Mouse (Mus musculus): ENCODE data around the gene Loxl3.
A peak's percentile ranks its signal among the peaks of the same experiment; 100 is the strongest.

DNA sequence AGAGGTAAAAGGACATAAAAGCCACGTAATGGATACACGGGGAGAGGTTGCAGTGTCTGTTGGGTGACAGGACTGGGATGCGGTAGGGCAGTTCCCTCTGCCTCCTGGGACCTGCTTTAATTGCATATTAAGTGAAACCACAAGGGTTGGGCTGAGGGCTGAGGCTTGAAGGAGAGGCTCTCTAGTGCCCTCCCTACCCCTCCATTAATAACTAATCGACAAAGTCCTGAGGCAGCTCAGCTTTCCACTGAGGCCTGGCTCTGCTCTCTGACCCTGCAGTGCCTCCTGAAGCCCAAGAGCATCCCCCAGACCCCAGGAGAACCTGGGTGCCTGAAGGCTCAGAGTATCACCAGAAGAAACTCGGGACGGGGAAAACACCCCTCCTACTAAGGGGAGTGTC lies 50.5 kb downstream of the Loxl3 start:
- peak; percentile 30; the same call in 1 of the 2 replicates for TF ChIP-seq POLR2A (IDR thresholded peaks at IDR 0.05; ENCODE audit: low read depth, low read length)
- TF ChIP-seq CTCF (IDR thresholded peaks at IDR 0.05; ENCODE audit: borderline replicate concordance, insufficient read depth, low read length), result no peak

All from embryonic fibroblast, embryonic 13.5 days (primary cell).